Mouse (Mus musculus) ES-Bruce4 (cell line): Measurements from ENCODE around the gene Tmem120a.

ENCODE experiments used
- CTCF ChIP-seq: IDR thresholded peaks from one replicate; pipeline ENCODE4 v1.8.1; 2011; ENCODE audit warnings: low read depth, low read length
- POLR2A ChIP-seq: IDR thresholded peaks from one replicate; pipeline ENCODE4 v1.8.1; 2011; ENCODE audit warnings: low read length; ENCODE audit not compliant: insufficient read depth

GRCm38 (mm10) chr5:135777796-135778470 lies 33.7 kb upstream of the Tmem120a start, which contains the start of gene Styxl1:
- no peak for TF ChIP-seq POLR2A
- TF ChIP-seq CTCF = no peak
